Comparison of ENCODE assay signal across 27 mouse cellular contexts in the genomic region with DNA sequence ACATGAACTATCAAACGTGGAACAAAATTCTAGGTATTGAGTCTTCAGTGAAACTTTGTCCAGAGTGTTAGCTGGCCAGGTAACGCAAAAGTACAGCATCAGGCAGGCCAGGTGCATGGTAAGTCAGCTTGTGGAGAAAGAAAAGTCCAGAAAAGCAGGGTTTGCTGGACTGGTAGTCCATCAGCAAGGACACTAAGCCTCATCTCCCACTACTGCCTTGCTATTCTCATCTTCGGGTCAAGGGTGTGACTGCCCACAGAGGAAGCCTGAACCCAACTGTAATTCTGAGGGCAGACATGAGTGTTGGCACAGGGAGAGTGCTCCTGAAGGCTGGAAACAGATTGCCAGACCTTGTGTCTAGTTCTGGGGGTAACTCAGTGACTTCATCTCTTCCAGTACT.
"Had no signal": no experiment of that assay in that cellular context is flagged by ENCODE, and none has a peak within 500 bp of the region (broad histone marks: within the 10 kb centered on the region; RNA-seq: fewer than 3 reads in every experiment).

No protein-coding gene starts in this region.

- DNase-seq: cerebellum, adult 2 months; cerebellum, adult 8-10 months; cerebellum, adult 9-10 months; cerebellum, adult 9-11 months; cerebellum, postnatal 10 days; cerebellum, postnatal 14 days; cerebellum, postnatal 25 days; cerebellum, postnatal 36 days; embryo, embryonic 11 days; forebrain, postnatal 0 days; gastrocnemius, adult 2 months; gastrocnemius, postnatal 10 days; gastrocnemius, postnatal 14 days; gastrocnemius, postnatal 25 days; gastrocnemius, postnatal 36 days had no signal

- H3K27ac ChIP-seq: embryonic facial prominence, embryonic 10.5 days; embryonic facial prominence, embryonic 12.5 days; embryonic facial prominence, embryonic 13.5 days; embryonic facial prominence, embryonic 15.5 days; forebrain, embryonic 10.5 days; forebrain, embryonic 12.5 days; forebrain, embryonic 13.5 days; forebrain, embryonic 15.5 days; heart, adult 2 months had no signal

- H3K9ac ChIP-seq: embryonic facial prominence, embryonic 12.5 days; embryonic facial prominence, embryonic 13.5 days; embryonic facial prominence, embryonic 15.5 days; forebrain, embryonic 12.5 days; forebrain, embryonic 13.5 days; forebrain, embryonic 15.5 days; forebrain, postnatal 0 days had no signal

- H3K36me3 ChIP-seq: embryonic facial prominence, embryonic 10.5 days; embryonic facial prominence, embryonic 12.5 days; embryonic facial prominence, embryonic 13.5 days; embryonic facial prominence, embryonic 15.5 days; forebrain, embryonic 10.5 days; forebrain, embryonic 12.5 days; forebrain, embryonic 15.5 days had no signal

- H3K27me3 ChIP-seq: embryonic facial prominence, embryonic 12.5 days; embryonic facial prominence, embryonic 13.5 days; embryonic facial prominence, embryonic 15.5 days; forebrain, embryonic 12.5 days; forebrain, embryonic 13.5 days; forebrain, embryonic 15.5 days had no signal

- H3K4me2 ChIP-seq: embryonic facial prominence, embryonic 12.5 days; embryonic facial prominence, embryonic 13.5 days; embryonic facial prominence, embryonic 15.5 days; forebrain, embryonic 12.5 days; forebrain, embryonic 13.5 days; forebrain, embryonic 15.5 days had no signal

- H3K4me1 ChIP-seq: forebrain, embryonic 12.5 days; forebrain, embryonic 15.5 days had no signal

- H3K4me3 ChIP-seq: embryonic facial prominence, embryonic 10.5 days; embryonic facial prominence, embryonic 12.5 days; embryonic facial prominence, embryonic 13.5 days; embryonic facial prominence, embryonic 15.5 days; erythroblast, embryonic 14.5 days; forebrain, embryonic 10.5 days; forebrain, embryonic 12.5 days; forebrain, embryonic 13.5 days; forebrain, embryonic 15.5 days; gastrocnemius, adult 2 months; heart, adult 2 months had no signal

- ATAC-seq: forebrain, embryonic 13.5 days; forebrain, embryonic 14.5 days; forebrain, embryonic 15.5 days; forebrain, embryonic 16.5 days; forebrain, postnatal 0 days had no signal

- H3K9me3 ChIP-seq: embryonic facial prominence, embryonic 10.5 days; embryonic facial prominence, embryonic 12.5 days; embryonic facial prominence, embryonic 13.5 days; embryonic facial prominence, embryonic 15.5 days; forebrain, embryonic 10.5 days; forebrain, embryonic 12.5 days; forebrain, embryonic 13.5 days; forebrain, embryonic 15.5 days had no signal
